Mouse (Mus musculus): ENCODE measurements around the gene Nipsnap1. TPM values are rescaled to one million over a fixed set of nuclear protein-coding genes. Genes with fewer than 3 reads are reported as not detected.
A peak's percentile ranks its signal among the peaks of the same experiment; 100 is the strongest.

Nipsnap1 gene
- 75.9 and 84.2 TPM in 2 replicates for polyA plus RNA-seq (2016; fragmentation: Nextera tagmentation; extraction: Ambion mirVana)

GRCm38 (mm10) chr11:4873755-4874475 lies at the start of gene Nipsnap1:
Nipsnap1 (plus strand) TSS chr11:4873951.
- WGBS, result 1% methylated on average over 30 of the region's 30 CpGs
- H3K27ac ChIP-seq, result peak within 1 kb of the TSS; percentile 87
- H3K36me3 ChIP-seq, result peaks cover 12% of the 10 kb centered on the region
- H3K27me3 ChIP-seq (ENCODE audit: low read depth, poor library complexity, severe bottlenecking), result no peaks in the 10 kb centered on the region
- peaks cover 3% of the 10 kb centered on the region; the same call in 1 of the 2 replicates for H3K9me3 ChIP-seq (replicated peaks)
- DNase-seq (ENCODE audit: low spot score), result peak; percentile 86
- H3K4me3 ChIP-seq, result peak within 1 kb of the TSS; percentile 74
- H3K4me1 ChIP-seq, result peaks cover 14% of the 10 kb centered on the region; the same call in 1 of the 2 replicates

DNA sequence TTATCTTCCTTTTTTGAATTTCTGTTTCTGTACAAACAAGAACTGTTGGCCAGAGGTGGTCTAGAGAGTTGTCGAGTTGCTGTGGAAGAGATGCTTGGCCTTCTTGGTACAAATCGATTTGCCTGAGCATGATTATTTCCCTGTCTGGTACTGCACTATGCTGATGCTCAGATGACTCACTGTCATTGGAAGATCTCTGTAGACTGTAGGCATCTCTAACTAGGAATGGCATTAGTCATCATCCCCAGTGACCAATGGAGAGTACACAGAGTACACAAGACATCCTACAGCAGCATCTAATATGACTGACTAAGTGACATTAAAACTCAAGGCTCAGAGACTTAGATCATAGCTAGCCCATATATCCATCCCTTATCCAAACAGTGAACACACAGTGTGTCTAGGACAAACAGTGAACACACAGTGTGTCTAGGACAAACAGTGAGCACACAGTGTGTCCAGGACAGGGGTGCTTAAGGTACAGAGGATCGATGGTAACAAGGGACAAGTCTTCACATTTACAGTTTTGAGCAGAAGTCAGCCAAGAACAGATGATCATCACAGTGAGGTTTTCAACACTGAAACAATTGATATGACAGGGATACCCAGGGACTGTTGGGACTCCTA lies 47.5 kb upstream of the Nipsnap1 start:
- 94% methylated on average over 3 of the region's 3 CpGs for WGBS
- Histone ChIP-seq H3K36me3 (0 out of 2 replicates have a peak, but pooled peaks cover 8% of the 10 kb centered on the region), H3K27me3 (ENCODE audit: low read depth, poor library complexity, severe bottlenecking) (no peaks in the 10 kb centered on the region), H3K27ac (no peak overlapping the region), H3K4me3 (no peak overlapping the region), H3K4me1 (peaks cover 8% of the 10 kb centered on the region), H3K9me3 (replicated peaks) (no peaks in the 10 kb centered on the region)
- no peak for DNase-seq (ENCODE audit: low spot score)

GRCm38 (mm10) chr11:4827340-4827739 lies 46.4 kb upstream of the Nipsnap1 start:
- no peak overlapping the region for H3K4me3 ChIP-seq
- no peaks in the 10 kb centered on the region for H3K27me3 ChIP-seq (ENCODE audit: low read depth, poor library complexity, severe bottlenecking)
- H3K27ac ChIP-seq, result no peak overlapping the region
- no peak for DNase-seq (ENCODE audit: low spot score)
- no peaks in the 10 kb centered on the region for H3K9me3 ChIP-seq (replicated peaks)
- no peaks in the 10 kb centered on the region for H3K4me1 ChIP-seq
- H3K36me3 ChIP-seq, result 0 out of 2 replicates have a peak, but pooled peaks cover 8% of the 10 kb centered on the region

DNA sequence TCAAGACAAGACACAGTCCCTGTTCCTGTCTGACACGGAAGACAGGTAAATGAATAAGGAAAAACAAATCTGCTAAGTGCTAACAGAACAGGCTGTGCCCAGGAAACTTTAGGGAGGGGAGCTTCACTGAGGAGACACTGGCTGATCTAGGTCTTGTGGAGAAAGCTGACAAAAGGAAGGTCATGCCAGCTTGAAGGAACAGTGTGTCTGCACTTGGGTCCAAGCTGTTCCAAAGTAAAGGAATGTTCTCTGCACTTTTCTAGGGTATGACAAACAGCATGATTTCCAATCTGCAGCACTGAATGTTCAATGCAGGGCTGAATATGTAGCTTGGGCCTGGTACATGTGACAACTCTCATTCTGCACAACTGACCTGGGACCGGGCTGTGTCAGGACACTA lies 45.8 kb upstream of the Nipsnap1 start:
- WGBS, result 75% methylated on average over 2 of the region's 2 CpGs
- H3K27ac ChIP-seq, result no peak overlapping the region
- DNase-seq (ENCODE audit: low spot score), result no peak
- no peaks in the 10 kb centered on the region for H3K9me3 ChIP-seq (replicated peaks)
- no peaks in the 10 kb centered on the region for H3K27me3 ChIP-seq (ENCODE audit: low read depth, poor library complexity, severe bottlenecking)
- H3K36me3 ChIP-seq, result 0 out of 2 replicates have a peak, but pooled peaks cover 8% of the 10 kb centered on the region
- H3K4me1 ChIP-seq, result no peaks in the 10 kb centered on the region
- no peak overlapping the region for H3K4me3 ChIP-seq

- no peak for DNase-seq (ENCODE audit: low spot score)
- 0 out of 2 replicates have a peak, but pooled peaks cover 8% of the 10 kb centered on the region for H3K36me3 ChIP-seq
- no peaks in the 10 kb centered on the region for H3K9me3 ChIP-seq (replicated peaks)
- no peaks in the 10 kb centered on the region for H3K4me1 ChIP-seq
- H3K27me3 ChIP-seq (ENCODE audit: low read depth, poor library complexity, severe bottlenecking), result no peaks in the 10 kb centered on the region
- no peak overlapping the region for H3K4me3 ChIP-seq
- no peak overlapping the region for H3K27ac ChIP-seq
Measured at GRCm38 (mm10) chr11:4831066-4831465, 42.7 kb upstream of the Nipsnap1 start.

DNA sequence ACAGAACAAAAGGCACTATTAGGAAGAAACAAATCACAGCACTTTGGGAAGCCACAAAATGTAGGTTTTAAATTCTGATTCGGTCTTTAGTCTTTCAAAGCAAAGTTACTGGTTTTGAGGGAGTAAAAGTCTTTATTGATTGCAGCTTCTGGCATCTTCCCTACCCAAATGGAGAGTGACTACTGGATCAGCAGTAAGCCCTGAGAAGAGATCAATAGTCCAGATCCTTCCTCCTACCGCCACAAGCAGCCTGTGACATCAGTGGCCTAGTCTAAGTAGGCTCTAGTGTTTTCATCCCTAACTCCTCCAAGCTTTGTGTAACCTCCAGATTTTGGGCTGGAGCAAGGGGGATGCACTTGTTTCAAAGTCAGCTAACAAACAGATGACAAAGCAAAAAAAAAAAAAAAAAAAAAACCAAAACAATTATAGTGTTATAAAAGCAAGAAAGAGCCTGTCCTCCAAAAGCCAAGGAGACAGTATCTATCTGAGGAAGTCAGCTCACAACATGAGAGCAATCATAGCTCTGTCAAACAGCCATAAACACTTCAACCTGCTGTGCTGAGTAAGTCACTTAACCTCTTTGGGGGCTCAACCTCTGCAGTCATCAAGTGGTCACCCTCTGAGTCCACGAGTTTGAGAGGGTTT lies 40.3 kb upstream of the Nipsnap1 start:
- Histone ChIP-seq H3K4me3 (no peak overlapping the region), H3K36me3 (0 out of 2 replicates have a peak, but pooled peaks cover 8% of the 10 kb centered on the region), H3K9me3 (replicated peaks) (no peaks in the 10 kb centered on the region), H3K27ac (no peak overlapping the region), H3K4me1 (no peaks in the 10 kb centered on the region), H3K27me3 (ENCODE audit: low read depth, poor library complexity, severe bottlenecking) (no peaks in the 10 kb centered on the region)
- no peak for DNase-seq (ENCODE audit: low spot score)
- 77% methylated on average over 3 of the region's 3 CpGs for WGBS

GRCm38 (mm10) chr11:4835436-4835835 lies 38.3 kb upstream of the Nipsnap1 start:
- 88% methylated on average over 6 of the region's 6 CpGs for WGBS
- H3K4me3 ChIP-seq, result no peak overlapping the region
- no peak overlapping the region for H3K27ac ChIP-seq
- no peaks in the 10 kb centered on the region for H3K9me3 ChIP-seq (replicated peaks)
- H3K4me1 ChIP-seq, result no peaks in the 10 kb centered on the region
- H3K27me3 ChIP-seq (ENCODE audit: low read depth, poor library complexity, severe bottlenecking), result no peaks in the 10 kb centered on the region
- no peak for DNase-seq (ENCODE audit: low spot score)
- no peaks in the 10 kb centered on the region for H3K36me3 ChIP-seq

DNA sequence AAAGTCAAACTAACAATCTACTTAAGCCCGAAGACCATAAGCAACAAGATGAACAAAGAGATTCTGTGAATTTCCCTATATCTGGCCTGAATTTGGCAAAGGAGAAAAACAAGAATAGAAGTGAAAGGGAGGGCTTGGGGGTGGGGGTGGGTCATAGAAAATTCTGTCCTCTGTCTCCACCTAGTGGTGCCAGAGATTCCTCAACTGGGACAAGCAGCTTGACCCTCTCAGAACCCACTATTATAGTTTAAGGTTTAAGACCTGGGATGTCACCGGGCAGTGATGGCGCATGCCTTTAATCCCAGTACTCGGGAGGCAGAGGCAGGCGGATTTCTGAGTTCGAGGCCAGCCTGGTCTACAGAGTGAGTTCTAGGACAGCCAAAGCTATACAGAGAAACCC lies 37.0 kb upstream of the Nipsnap1 start:
- Histone ChIP-seq H3K4me3 (no peak overlapping the region), H3K4me1 (no peaks in the 10 kb centered on the region), H3K9me3 (replicated peaks) (no peaks in the 10 kb centered on the region), H3K27me3 (ENCODE audit: low read depth, poor library complexity, severe bottlenecking) (no peaks in the 10 kb centered on the region), H3K36me3 (no peaks in the 10 kb centered on the region), H3K27ac (no peak overlapping the region)
- no peak for DNase-seq (ENCODE audit: low spot score)
- 71% methylated on average over 6 of the region's 6 CpGs for WGBS

- DNase-seq (ENCODE audit: low spot score), result no peak
- Histone ChIP-seq H3K4me1 (no peaks in the 10 kb centered on the region), H3K27ac (no peak overlapping the region), H3K9me3 (replicated peaks) (no peaks in the 10 kb centered on the region), H3K36me3 (no peaks in the 10 kb centered on the region), H3K27me3 (ENCODE audit: low read depth, poor library complexity, severe bottlenecking) (no peaks in the 10 kb centered on the region), H3K4me3 (no peak overlapping the region)
- WGBS, result 80% methylated on average over 5 of the region's 5 CpGs
Measured at GRCm38 (mm10) chr11:4837342-4837741, 36.4 kb upstream of the Nipsnap1 start.

DNA sequence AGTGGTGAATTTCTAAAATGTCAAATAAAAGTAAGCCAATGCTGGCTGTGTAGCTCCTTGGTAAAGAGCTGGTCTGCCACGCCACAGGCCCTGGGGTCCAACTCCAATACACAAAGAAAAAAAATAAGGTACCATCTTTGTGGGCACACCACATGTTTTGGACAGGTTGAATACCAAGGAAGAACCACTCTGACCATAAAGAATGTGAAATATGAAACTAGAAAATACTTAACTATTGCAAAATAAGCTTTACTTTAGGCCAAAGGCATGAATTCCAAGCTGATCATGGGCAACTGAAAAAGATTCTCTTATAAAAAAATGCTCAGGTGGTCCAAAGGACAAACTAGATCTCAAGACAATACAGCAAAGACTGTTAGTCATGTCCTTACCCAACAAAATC lies 35.5 kb upstream of the Nipsnap1 start:
- no peak overlapping the region for H3K4me3 ChIP-seq
- H3K4me1 ChIP-seq, result no peaks in the 10 kb centered on the region
- H3K36me3 ChIP-seq, result no peaks in the 10 kb centered on the region
- 93% methylated on average over 1 of the region's 1 CpGs for WGBS
- H3K9me3 ChIP-seq (replicated peaks), result no peaks in the 10 kb centered on the region
- no peak overlapping the region for H3K27ac ChIP-seq
- no peaks in the 10 kb centered on the region for H3K27me3 ChIP-seq (ENCODE audit: low read depth, poor library complexity, severe bottlenecking)
- no peak for DNase-seq (ENCODE audit: low spot score)

- no peak overlapping the region for H3K4me3 ChIP-seq
- 83% methylated on average over 3 of the region's 3 CpGs for whole genome bisulfite sequencing
- H3K9me3 ChIP-seq (replicated peaks), result no peaks in the 10 kb centered on the region
- DNase-seq (ENCODE audit: low spot score), result no peak
- H3K36me3 ChIP-seq, result 0 out of 2 replicates have a peak, but pooled peaks cover 3% of the 10 kb centered on the region
- H3K27ac ChIP-seq, result no peak overlapping the region
- H3K4me1 ChIP-seq, result no peaks in the 10 kb centered on the region
- no peaks in the 10 kb centered on the region for H3K27me3 ChIP-seq (ENCODE audit: low read depth, poor library complexity, severe bottlenecking)
Measured at GRCm38 (mm10) chr11:4840942-4841526, 32.7 kb upstream of the Nipsnap1 start.

DNA sequence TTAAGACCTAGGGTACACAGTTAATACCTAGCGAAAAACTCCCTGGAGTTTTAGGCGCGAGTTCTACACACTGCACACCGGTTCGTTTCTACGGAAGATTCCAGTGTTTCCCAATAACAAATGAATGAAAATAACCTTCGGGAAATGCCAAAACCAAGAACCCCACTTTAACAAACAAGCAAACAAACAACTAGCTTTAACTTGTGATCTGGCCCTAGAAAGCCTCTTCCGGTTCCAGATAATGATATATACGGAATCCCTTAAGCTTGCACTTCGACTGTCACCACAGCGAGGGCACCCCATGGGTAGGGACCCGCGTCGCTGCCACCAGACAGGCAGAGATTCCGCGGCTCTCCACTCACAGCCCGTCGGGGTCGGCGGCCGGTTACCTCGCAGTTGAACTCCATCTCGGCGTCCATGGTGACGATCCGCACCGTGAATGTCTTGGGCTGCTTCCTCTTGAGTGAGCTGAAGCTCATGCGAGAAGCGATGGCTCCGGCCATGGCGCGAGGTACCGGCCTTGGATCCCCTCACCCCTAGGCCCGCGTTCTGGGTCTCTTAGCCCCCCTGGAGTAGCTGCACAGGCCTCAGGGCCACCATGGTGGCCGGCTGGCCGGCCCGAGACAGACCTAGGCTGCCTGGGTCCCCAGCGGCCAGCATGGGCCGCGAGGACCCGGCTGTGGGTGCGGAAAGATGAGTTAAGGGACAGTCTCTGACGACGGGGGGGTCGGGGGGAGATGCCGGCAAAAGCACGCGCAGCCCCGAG lies 25.1 kb upstream of the Nipsnap1 start:
- Histone ChIP-seq H3K4me3 (peak overlapping the region; percentile 98), H3K4me1 (peaks cover 18% of the 10 kb centered on the region), H3K27me3 (ENCODE audit: low read depth, poor library complexity, severe bottlenecking) (no peaks in the 10 kb centered on the region), H3K36me3 (no peaks in the 10 kb centered on the region), H3K9me3 (replicated peaks) (no peaks in the 10 kb centered on the region), H3K27ac (peak overlapping the region; percentile 96)
- WGBS, result 1% methylated on average over 50 of the region's 50 CpGs
- peak; percentile 70 for DNase-seq (ENCODE audit: low spot score)

Measured in limb, embryonic 10.5 days (tissue).